Mouse (Mus musculus) midbrain, embryonic 14.5 days (tissue): ENCODE measurements around the gene Aebp1. TPM values are rescaled to one million over a fixed set of nuclear protein-coding genes. Genes with fewer than 3 reads are reported as not detected.

Source experiments
- ATAC-seq: fragments of 200-750 bp; cut with Nextera tagmentation; 2 replicates; pipeline ENCODE4 v1.8.0; 2017; ENCODE audit warnings: moderate number of reproducible peaks, moderate library complexity; ENCODE audit not compliant: low FRiP score, low TSS enrichment
- DNase-seq: peaks from one replicate; pipeline ENCODE4 v3.0.0-alpha.2; 2015
- H3K27ac ChIP-seq: fragments of 300-500 bp; sonication (generic); replicated peaks from 2 replicates; pipeline ENCODE4 v1.5.1; 2014; ENCODE audit warnings: mild to moderate bottlenecking, low read depth, low read length, moderate library complexity
- H3K27me3 ChIP-seq: fragments of 300-500 bp; sonication (generic); 2 replicates; pipeline ENCODE4 v1.6.1; 2014; ENCODE audit warnings: low read length, control low read depth, mixed read lengths; ENCODE audit not compliant: control insufficient read depth, insufficient read depth
- H3K36me3 ChIP-seq: fragments of 300-500 bp; sonication (generic); 2 replicates; pipeline ENCODE4 v1.6.1; 2014; ENCODE audit warnings: low read length, control low read depth; ENCODE audit not compliant: control insufficient read depth, insufficient read depth
- H3K4me1 ChIP-seq: fragments of 300-500 bp; sonication (generic); 2 replicates; pipeline ENCODE4 v1.6.1; 2014; ENCODE audit warnings: mild to moderate bottlenecking, antibody characterized with exemption, low read length, control low read depth; ENCODE audit not compliant: control insufficient read depth, insufficient read depth
- H3K4me2 ChIP-seq: fragments of 300-500 bp; sonication (generic); 2 replicates; pipeline ENCODE4 v1.6.1; 2014; ENCODE audit warnings: mild to moderate bottlenecking, low read length, moderate library complexity
- H3K4me3 ChIP-seq: fragments of 300-500 bp; sonication (generic); replicated peaks from 2 replicates; pipeline ENCODE4 v1.5.1; 2014; ENCODE audit warnings: low read depth, low read length
- H3K9ac ChIP-seq: fragments of 300-500 bp; sonication (generic); replicated peaks from 2 replicates; pipeline ENCODE4 v1.6.1; 2014; ENCODE audit warnings: mild to moderate bottlenecking, low read length, moderate library complexity
- H3K9me3 ChIP-seq: fragments of 300-500 bp; sonication (generic); 2 replicates; pipeline ENCODE4 v1.6.1; 2016; ENCODE audit warnings: low read length, control low read depth, mixed read lengths; ENCODE audit not compliant: control insufficient read depth
- WGBS: fragments of 180-500 bp; shearing (Covaris S2); extraction: QIAGEN DNeasy Blood & Tissue Kit; methylation state at CpG from one replicate; pipeline ENCODE4 v1.1.7; 2014; 5-methylcytosine and 5-hydroxymethylcytosine counted together
- polyA plus RNA-seq: library from polyadenylated mRNA; unstranded; fragments of >200 nt; fragmentation: Nextera tagmentation; extraction: Ambion mirVana; gene quantifications from 2 replicates; pipeline ENCODE4 v1.2.1, GENCODE M21; 2014

Aebp1 gene
- polyA plus RNA-seq, 1 experiment from 2014 or later = 8.5 TPM

- Histone ChIP-seq H3K4me3 (no peak overlapping the region), H3K27me3 (no peaks in the 10 kb centered on the region), H3K4me2 (no peak overlapping the region), H3K27ac (no peak overlapping the region), H3K36me3 (peaks cover 12% of the 10 kb centered on the region), H3K4me1 (peaks cover 8% of the 10 kb centered on the region; the same call in 1 of the 2 replicates), H3K9ac (no peak overlapping the region), H3K9me3 (no peaks in the 10 kb centered on the region)
- ATAC-seq (0 out of 2 replicates have a peak, but pooled peaks have one; percentile 8), DNase-seq (peak; percentile 44)
- 50% methylated on average over 1 of the region's 1 CpGs for WGBS
Measured at GRCm38 (mm10) chr11:5836126-5836525, 25.6 kb upstream of the Aebp1 start.

- Histone ChIP-seq H3K9ac (peak within 1 kb of the TSS; percentile 68), H3K4me2 (peak within 1 kb of the TSS; percentile 84), H3K4me3 (peak within 1 kb of the TSS; percentile 65), H3K27me3 (no peaks in the 10 kb centered on the region), H3K9me3 (no peaks in the 10 kb centered on the region), H3K4me1 (peaks cover 8% of the 10 kb centered on the region; the same call in 1 of the 2 replicates), H3K27ac (peak within 1 kb of the TSS; percentile 76), H3K36me3 (peaks cover 6% of the 10 kb centered on the region; the same call in 1 of the 2 replicates)
- WGBS = under 1% methylated on average over 63 of the region's 63 CpGs
- peak; percentile 95 for DNase-seq
- peak; percentile 93 for ATAC-seq
Measured at GRCm38 (mm10) chr11:5837251-5838246, 24.2 kb upstream of the Aebp1 start, which contains the start of gene Polm. Polm (minus strand) TSS chr11:5838016.

GRCm38 (mm10) chr11:5840346-5840745 is 21.4 kb upstream of the Aebp1 start:
- H3K4me2 ChIP-seq = no peak overlapping the region
- H3K27me3 ChIP-seq = no peaks in the 10 kb centered on the region
- no peaks in the 10 kb centered on the region for H3K9me3 ChIP-seq
- no peaks in the 10 kb centered on the region for H3K36me3 ChIP-seq
- DNase-seq (no peak), ATAC-seq (no peak)
- no peak overlapping the region for H3K9ac ChIP-seq
- WGBS = 79% methylated on average over 7 of the region's 7 CpGs
- H3K4me3 ChIP-seq = no peak overlapping the region
- no peak overlapping the region for H3K27ac ChIP-seq
- peaks cover 8% of the 10 kb centered on the region; the same call in 1 of the 2 replicates for H3K4me1 ChIP-seq

GRCm38 (mm10) chr11:5841751-5842150 is 20.0 kb upstream of the Aebp1 start:
- Histone ChIP-seq H3K9me3 (no peaks in the 10 kb centered on the region), H3K36me3 (no peaks in the 10 kb centered on the region), H3K9ac (no peak overlapping the region), H3K27ac (no peak overlapping the region), H3K4me2 (no peak overlapping the region), H3K4me1 (0 out of 2 replicates have a peak, but pooled peaks cover 3% of the 10 kb centered on the region), H3K27me3 (no peaks in the 10 kb centered on the region), H3K4me3 (no peak overlapping the region)
- 94% methylated on average over 2 of the region's 2 CpGs for WGBS
- no peak for ATAC-seq
- no peak for DNase-seq

- no peak overlapping the region for H3K4me2 ChIP-seq
- H3K9me3 ChIP-seq = no peaks in the 10 kb centered on the region
- no peak overlapping the region for H3K27ac ChIP-seq
- no peak overlapping the region for H3K9ac ChIP-seq
- ATAC-seq (no peak), DNase-seq (no peak)
- no peaks in the 10 kb centered on the region for H3K27me3 ChIP-seq
- no peak overlapping the region for H3K4me3 ChIP-seq
- no peaks in the 10 kb centered on the region for H3K4me1 ChIP-seq
- H3K36me3 ChIP-seq = no peaks in the 10 kb centered on the region
- 85% methylated on average over 3 of the region's 3 CpGs for WGBS
Measured at GRCm38 (mm10) chr11:5843131-5843530, 18.6 kb upstream of the Aebp1 start.

- DNase-seq = no peak
- Histone ChIP-seq H3K9me3 (no peaks in the 10 kb centered on the region), H3K27me3 (no peaks in the 10 kb centered on the region), H3K27ac (no peak overlapping the region), H3K4me3 (no peak overlapping the region), H3K4me1 (no peaks in the 10 kb centered on the region; the same call in 1 of the 2 replicates), H3K4me2 (no peak overlapping the region), H3K36me3 (no peaks in the 10 kb centered on the region), H3K9ac (no peak overlapping the region)
- WGBS = 76% methylated on average over 7 of the region's 7 CpGs
- no peak for ATAC-seq
Measured at GRCm38 (mm10) chr11:5846639-5847345, 15.0 kb upstream of the Aebp1 start.

GRCm38 (mm10) chr11:5848741-5849140 is 13.0 kb upstream of the Aebp1 start:
- Histone ChIP-seq H3K4me2 (no peak overlapping the region), H3K27me3 (no peaks in the 10 kb centered on the region), H3K4me3 (no peak overlapping the region), H3K36me3 (no peaks in the 10 kb centered on the region), H3K27ac (no peak overlapping the region), H3K9me3 (no peaks in the 10 kb centered on the region), H3K9ac (no peak overlapping the region), H3K4me1 (no peaks in the 10 kb centered on the region; the same call in 1 of the 2 replicates)
- DNase-seq (peak; percentile 35), ATAC-seq (peak; percentile 50; the same call in 1 of the 2 replicates)
- WGBS = 31% methylated on average over 6 of the region's 6 CpGs

GRCm38 (mm10) chr11:5849316-5849715 is 12.4 kb upstream of the Aebp1 start:
- no peak overlapping the region for H3K4me2 ChIP-seq
- 63% methylated on average over 2 of the region's 2 CpGs for WGBS
- H3K4me1 ChIP-seq = no peaks in the 10 kb centered on the region; the same call in 1 of the 2 replicates
- H3K36me3 ChIP-seq = no peaks in the 10 kb centered on the region
- no peak overlapping the region for H3K4me3 ChIP-seq
- DNase-seq = peak; percentile 22
- no peaks in the 10 kb centered on the region for H3K9me3 ChIP-seq
- H3K27ac ChIP-seq = no peak overlapping the region
- H3K27me3 ChIP-seq = no peaks in the 10 kb centered on the region
- ATAC-seq = no peak
- H3K9ac ChIP-seq = no peak overlapping the region
